Mouse (Mus musculus): ENCODE data around the gene 4921517D22Rik.

The 4921517D22Rik gene

GRCm38 (mm10) chr13:59689843-59690242 lies 4.1 kb downstream of the 4921517D22Rik start:
- DNase-seq: no peak

- DNase-seq: no peak
These were observed 4.6 kb downstream of the 4921517D22Rik start for GRCm38 (mm10) chr13:59689313-59689712.

- peak; percentile 51 for DNase-seq
These were observed 5.6 kb downstream of the 4921517D22Rik start for GRCm38 (mm10) chr13:59688338-59688770.

DNA sequence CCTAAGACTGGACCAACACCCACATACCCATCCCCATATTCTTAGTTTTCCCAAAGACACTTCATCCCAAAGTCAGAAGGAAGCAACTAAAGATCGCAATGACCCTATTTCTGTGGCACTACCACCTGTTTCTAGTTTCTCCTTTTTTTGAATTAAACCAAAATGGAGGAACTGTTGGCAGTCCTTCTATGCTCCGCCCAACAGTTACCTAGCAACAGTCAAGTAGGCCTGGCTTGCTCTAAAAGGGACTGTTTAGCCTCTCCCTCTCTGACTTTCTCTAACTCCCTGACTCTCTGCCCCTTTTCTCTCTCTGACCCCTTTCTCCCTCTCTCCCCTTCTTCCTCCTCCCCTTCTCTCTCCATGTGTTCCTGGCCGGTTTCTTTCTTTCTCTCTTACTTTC lies 8.7 kb downstream of the 4921517D22Rik start:
- no peak for DNase-seq

DNA sequence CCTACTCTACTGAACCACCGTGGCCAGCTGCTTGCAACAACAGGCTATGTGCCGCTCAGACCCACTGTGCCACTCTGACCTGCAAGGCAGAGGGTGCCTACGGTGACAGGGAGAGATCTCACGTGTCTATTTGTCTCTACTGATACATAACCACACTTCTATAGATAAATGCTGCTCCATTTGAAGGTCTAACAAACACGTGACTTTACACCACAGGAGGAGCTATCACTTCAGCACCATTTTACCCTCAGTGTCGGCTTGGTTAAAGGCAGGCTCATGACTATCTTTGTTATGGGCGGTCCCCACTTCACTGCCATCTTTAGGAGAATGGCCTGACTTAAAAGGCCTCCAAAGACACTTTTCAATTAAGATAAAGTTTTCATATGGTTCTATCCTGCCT lies 11.3 kb downstream of the 4921517D22Rik start:
- DNase-seq: no peak

- no peak for DNase-seq
These were observed 14.0 kb downstream of the 4921517D22Rik start for GRCm38 (mm10) chr13:59679908-59680307.

GRCm38 (mm10) chr13:59679306-59679705 lies 14.6 kb downstream of the 4921517D22Rik start:
- DNase-seq: no peak

GRCm38 (mm10) chr13:59676316-59677229 lies 17.3 kb downstream of the 4921517D22Rik start:
- DNase-seq: no peak

GRCm38 (mm10) chr13:59675151-59676011 lies 18.5 kb downstream of the 4921517D22Rik start, which contains the start of gene Golm1:
Gene Golm1, minus strand, starts transcription at chr13:59675811.
- DNase-seq: peak; percentile 84

DNA sequence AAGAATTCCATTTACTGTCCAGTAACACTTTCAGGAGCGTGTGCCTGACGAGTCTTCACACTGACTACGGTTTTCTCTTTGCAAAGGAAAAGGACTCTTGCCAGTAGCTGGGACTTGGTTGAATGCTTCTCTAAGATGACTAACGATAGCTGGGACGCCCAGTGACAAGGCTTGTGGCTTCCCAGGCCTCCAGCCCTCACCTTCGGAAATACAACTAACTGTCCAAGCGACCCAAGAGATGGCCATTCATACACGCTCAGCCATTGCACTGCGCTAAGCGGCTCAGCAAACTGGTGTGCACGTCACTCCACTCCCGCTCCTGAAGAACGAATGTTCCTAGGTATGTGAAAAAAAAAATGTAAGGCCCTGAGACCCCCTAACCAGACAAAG lies 19.2 kb downstream of the 4921517D22Rik start:
- peak; percentile 17 for DNase-seq

DNA sequence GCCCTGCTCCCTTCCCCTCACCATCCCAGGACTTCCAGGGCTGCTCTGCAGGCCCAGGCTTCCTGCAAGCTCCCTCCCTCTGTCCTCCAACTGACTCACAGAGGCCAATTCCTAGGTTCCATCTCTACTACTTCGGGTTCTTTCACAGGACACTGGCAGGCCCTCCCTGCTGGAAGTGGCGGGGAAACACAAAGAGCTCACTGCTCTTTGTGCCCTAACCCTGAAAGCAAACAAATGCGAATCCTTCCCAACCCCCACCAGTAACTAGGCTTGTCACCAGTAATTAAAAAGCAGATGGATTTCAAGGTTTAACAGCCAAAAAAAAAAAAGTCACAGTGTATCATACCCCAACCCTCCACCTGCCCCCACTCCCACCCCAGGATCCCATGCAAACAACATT lies 19.7 kb downstream of the 4921517D22Rik start:
- DNase-seq: no peak

DNA sequence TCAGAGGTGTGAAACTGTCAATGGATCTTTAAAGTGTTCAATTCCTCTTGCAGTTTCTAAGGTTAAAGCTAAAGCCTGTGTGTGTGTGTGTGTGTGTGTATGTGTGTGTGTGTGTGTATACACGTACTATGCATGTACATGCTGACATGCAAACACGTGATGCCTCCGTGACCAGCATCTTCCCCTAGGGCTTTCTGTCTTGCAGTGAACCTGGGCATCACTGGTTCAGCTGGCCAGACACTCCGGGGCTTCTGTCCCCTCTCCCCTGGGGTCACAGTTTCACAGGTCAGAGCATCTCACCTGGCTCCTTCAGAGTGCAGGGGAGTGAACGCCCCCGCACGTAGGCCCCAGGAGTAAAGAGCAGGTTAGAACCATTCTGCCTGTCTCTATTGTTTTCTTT lies 20.3 kb downstream of the 4921517D22Rik start:
- DNase-seq: no peak

DNA sequence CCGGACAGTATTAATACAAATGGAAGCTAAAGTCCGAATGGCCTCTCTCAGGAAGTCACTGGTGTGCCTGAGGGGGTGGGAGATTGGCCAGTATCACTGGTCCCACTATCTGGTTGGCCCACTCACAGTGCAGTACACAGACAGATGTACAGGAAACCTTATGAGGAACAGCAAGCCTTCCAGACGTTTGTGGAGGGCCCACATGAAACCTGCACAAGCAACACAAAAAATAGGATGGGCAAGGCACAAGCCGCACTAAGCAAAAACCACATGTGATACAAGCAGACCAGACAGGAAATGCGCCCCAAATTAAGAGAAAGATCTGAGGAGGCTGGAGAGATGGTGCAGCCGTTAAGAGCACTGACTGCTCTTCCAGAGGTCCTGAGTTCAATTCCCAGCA lies 21.7 kb downstream of the 4921517D22Rik start:
- DNase-seq: no peak

GRCm38 (mm10) chr13:59671521-59671920 lies 22.4 kb downstream of the 4921517D22Rik start:
- no peak for DNase-seq

DNA sequence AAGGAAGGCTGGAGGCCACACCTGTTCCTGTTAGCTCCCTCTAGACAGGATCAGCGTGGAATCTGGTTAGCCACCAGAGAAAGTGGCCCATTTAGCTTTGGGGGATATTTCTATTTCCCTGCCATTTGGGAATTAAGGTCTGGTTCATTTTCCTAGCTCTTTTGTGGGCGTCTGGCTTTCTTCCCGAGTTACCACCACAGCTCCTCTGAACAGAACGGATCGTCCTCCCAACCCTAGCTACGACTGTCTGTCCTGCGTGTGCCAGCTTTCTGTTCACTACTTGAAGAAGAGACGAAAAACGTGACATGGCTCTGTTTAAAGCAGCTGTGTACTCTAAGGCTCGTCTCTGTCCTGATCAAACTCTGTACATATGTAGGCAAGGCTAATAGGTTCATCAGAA lies 24.0 kb downstream of the 4921517D22Rik start:
- DNase-seq: no peak

- DNase-seq: peak; percentile 49
These were observed 25.3 kb downstream of the 4921517D22Rik start for GRCm38 (mm10) chr13:59668501-59669093.

- DNase-seq: no peak
These were observed 26.1 kb downstream of the 4921517D22Rik start for GRCm38 (mm10) chr13:59667763-59668162.

DNA sequence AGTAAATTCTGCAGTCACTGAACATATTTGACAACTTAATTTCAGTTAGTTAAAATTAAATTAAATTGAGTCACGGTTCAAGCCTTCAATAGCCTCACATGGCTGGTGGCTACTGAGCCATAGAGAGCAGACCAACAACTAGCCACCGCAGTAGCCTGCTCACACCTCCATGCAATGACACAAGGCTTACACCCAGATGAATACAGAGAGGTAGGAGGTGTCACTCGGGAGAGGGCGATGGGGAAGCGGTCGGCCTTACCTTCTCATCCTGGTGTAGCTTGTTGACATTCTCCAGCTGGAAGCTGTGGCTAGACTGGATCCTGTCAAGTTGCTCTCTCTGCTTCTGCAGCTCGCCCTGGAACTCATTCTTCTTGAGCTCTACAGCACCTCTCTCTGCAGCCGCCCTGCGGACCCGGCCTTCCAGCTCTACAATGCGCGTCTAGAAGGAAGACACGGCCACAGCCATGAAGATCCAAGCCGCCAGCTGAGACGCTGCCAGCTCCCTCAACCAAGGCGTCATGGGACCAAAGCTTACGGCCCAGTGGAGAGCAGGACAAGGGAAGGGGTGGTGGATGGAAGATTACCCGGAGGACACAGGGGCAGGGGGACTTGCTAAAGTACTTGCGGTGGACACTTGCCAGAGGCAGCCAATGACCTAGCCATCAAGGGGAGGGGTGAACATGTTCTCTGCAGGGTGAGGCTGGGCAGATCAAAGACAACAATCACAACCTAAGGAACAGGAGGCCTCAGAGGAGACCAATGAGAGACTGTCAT lies 29.8 kb downstream of the 4921517D22Rik start:
- DNase-seq: no peak

- DNase-seq: no peak
These were observed 31.9 kb downstream of the 4921517D22Rik start for GRCm38 (mm10) chr13:59661966-59662365.

DNA sequence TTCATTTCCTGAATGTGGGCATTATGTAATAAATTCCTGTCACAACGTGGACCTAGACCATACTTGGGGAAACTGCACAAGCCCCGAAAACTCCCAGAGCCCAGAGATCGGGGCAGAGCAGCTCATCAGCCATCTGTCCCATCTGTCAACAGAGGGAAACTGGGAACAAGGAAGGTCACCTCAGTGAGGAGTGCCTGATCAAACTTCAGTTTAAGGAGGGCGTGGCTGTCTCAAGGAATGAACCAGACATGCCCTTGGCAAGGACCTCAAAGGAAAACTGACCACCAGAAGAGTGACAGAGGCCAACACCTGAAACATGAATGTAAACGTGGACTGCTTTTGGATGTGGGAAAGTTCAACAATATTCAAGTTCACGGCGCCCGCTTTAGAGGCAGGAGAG lies 32.5 kb downstream of the 4921517D22Rik start:
- no peak for DNase-seq

- DNase-seq: no peak
These were observed 33.5 kb downstream of the 4921517D22Rik start for GRCm38 (mm10) chr13:59660371-59660770.

GRCm38 (mm10) chr13:59657781-59658180 lies 36.1 kb downstream of the 4921517D22Rik start:
- DNase-seq: no peak
